Mouse (Mus musculus): ENCODE results near the gene Rapgef5. TPM values are rescaled to one million over a fixed set of nuclear protein-coding genes. Genes with fewer than 3 reads are reported as not detected.

Gene Rapgef5
- polyA plus RNA-seq, 1 experiment, result 0.04 TPM

- TF ChIP-seq CTCF (IDR thresholded peaks at IDR 0.05; ENCODE audit: control insufficient read depth, insufficient read depth, insufficient read length) (no peak), MAX (IDR thresholded peaks at IDR 0.05) (no peak), MYOG (IDR thresholded peaks at IDR 0.05; ENCODE audit: control insufficient read depth, extremely low read depth, insufficient read length) (no peak), USF1 (IDR thresholded peaks at IDR 0.05; ENCODE audit: low read depth) (no peak), MYOD1 (IDR thresholded peaks at IDR 0.05; ENCODE audit: control insufficient read depth, insufficient read length, low read depth) (no peak), CEBPB (IDR thresholded peaks at IDR 0.05; ENCODE audit: low read depth) (no peak), FOSL1 (IDR thresholded peaks at IDR 0.05; ENCODE audit: insufficient read depth, low read length, poor library complexity, severe bottlenecking) (no peak)
- H3K36me3 ChIP-seq (ENCODE audit: control insufficient read depth, insufficient read depth), result no peaks in the 10 kb centered on the region
- no peak overlapping the region for H3K4me3 ChIP-seq (ENCODE audit: insufficient read depth, poor library complexity, severe bottlenecking)
- no peaks in the 10 kb centered on the region for H3K79me3 ChIP-seq (ENCODE audit: low read depth)
- peaks cover 9% of the 10 kb centered on the region for H3K27me3 ChIP-seq (ENCODE audit: control insufficient read depth, insufficient read depth, insufficient read length)
- no peaks in the 10 kb centered on the region for H3K79me2 ChIP-seq (ENCODE audit: control insufficient read depth, insufficient read depth)
- no peak overlapping the region for H3ac ChIP-seq (ENCODE audit: control insufficient read depth, insufficient read length, low read depth)
Measured at GRCm38 (mm10) chr12:117692775-117693174, 176.5 kb downstream of the Rapgef5 start.

DNA sequence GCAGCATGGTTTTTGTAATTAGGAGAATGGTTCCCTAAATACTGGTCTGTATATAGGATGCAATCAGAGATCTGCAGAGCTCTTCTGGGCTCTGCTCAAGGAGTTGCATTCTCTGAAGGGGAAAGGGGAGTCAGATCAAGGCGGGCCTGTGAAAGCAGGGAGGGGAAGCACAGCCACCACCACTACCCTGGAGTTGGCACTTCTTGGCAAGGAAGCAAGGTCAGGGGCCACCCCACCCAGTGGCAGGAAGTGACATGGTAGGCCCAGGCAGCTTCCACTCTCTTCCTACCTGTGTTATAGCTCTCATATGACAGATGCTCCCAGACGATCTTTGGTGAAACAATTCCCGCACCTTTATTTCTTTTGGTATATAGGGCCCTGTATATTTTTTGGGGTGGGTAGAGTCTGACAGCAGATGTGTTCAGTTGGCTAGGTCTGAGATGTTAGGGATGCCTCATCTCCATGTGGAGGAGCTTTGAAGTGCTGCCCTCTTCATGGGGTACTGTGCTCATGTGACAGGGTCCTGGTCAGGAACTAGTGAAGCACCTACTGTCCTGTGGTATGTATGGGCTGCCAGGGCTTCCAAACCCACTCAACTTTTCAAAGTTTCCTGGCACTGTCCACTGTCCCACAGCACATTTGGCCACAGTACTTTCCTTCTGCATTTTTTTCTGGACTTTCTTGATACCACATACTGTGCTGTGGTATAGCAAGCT is 183.8 kb downstream of the Rapgef5 start:
- Histone ChIP-seq H3K36me3 (ENCODE audit: control insufficient read depth, insufficient read depth) (no peaks in the 10 kb centered on the region), H3K79me3 (ENCODE audit: low read depth) (no peaks in the 10 kb centered on the region), H3ac (ENCODE audit: control insufficient read depth, insufficient read length, low read depth) (no peak overlapping the region), H3K79me2 (ENCODE audit: control insufficient read depth, insufficient read depth) (no peaks in the 10 kb centered on the region), H3K4me3 (ENCODE audit: insufficient read depth, poor library complexity, severe bottlenecking) (no peak overlapping the region), H3K27me3 (ENCODE audit: control insufficient read depth, insufficient read depth, insufficient read length) (no peaks in the 10 kb centered on the region)
- TF ChIP-seq MYOG (IDR thresholded peaks at IDR 0.05; ENCODE audit: control insufficient read depth, extremely low read depth, insufficient read length), result no peak
- no peak for TF ChIP-seq CEBPB (IDR thresholded peaks at IDR 0.05; ENCODE audit: low read depth)
- TF ChIP-seq USF1 (IDR thresholded peaks at IDR 0.05; ENCODE audit: low read depth), result no peak
- TF ChIP-seq MAX (IDR thresholded peaks at IDR 0.05), result no peak
- no peak for TF ChIP-seq FOSL1 (IDR thresholded peaks at IDR 0.05; ENCODE audit: insufficient read depth, low read length, poor library complexity, severe bottlenecking)
- no peak for TF ChIP-seq CTCF (IDR thresholded peaks at IDR 0.05; ENCODE audit: control insufficient read depth, insufficient read depth, insufficient read length)
- no peak for TF ChIP-seq MYOD1 (IDR thresholded peaks at IDR 0.05; ENCODE audit: control insufficient read depth, insufficient read length, low read depth)

GRCm38 (mm10) chr12:117700927-117701326 is 184.6 kb downstream of the Rapgef5 start:
- Histone ChIP-seq H3K36me3 (ENCODE audit: control insufficient read depth, insufficient read depth) (no peaks in the 10 kb centered on the region), H3ac (ENCODE audit: control insufficient read depth, insufficient read length, low read depth) (no peak overlapping the region), H3K79me3 (ENCODE audit: low read depth) (no peaks in the 10 kb centered on the region), H3K4me3 (ENCODE audit: insufficient read depth, poor library complexity, severe bottlenecking) (no peak overlapping the region), H3K27me3 (ENCODE audit: control insufficient read depth, insufficient read depth, insufficient read length) (no peaks in the 10 kb centered on the region), H3K79me2 (ENCODE audit: control insufficient read depth, insufficient read depth) (no peaks in the 10 kb centered on the region)
- TF ChIP-seq FOSL1 (IDR thresholded peaks at IDR 0.05; ENCODE audit: insufficient read depth, low read length, poor library complexity, severe bottlenecking) (no peak), USF1 (IDR thresholded peaks at IDR 0.05; ENCODE audit: low read depth) (no peak), MYOG (IDR thresholded peaks at IDR 0.05; ENCODE audit: control insufficient read depth, extremely low read depth, insufficient read length) (no peak), MYOD1 (IDR thresholded peaks at IDR 0.05; ENCODE audit: control insufficient read depth, insufficient read length, low read depth) (no peak), MAX (IDR thresholded peaks at IDR 0.05) (no peak), CTCF (IDR thresholded peaks at IDR 0.05; ENCODE audit: control insufficient read depth, insufficient read depth, insufficient read length) (no peak), CEBPB (IDR thresholded peaks at IDR 0.05; ENCODE audit: low read depth) (no peak)

DNA sequence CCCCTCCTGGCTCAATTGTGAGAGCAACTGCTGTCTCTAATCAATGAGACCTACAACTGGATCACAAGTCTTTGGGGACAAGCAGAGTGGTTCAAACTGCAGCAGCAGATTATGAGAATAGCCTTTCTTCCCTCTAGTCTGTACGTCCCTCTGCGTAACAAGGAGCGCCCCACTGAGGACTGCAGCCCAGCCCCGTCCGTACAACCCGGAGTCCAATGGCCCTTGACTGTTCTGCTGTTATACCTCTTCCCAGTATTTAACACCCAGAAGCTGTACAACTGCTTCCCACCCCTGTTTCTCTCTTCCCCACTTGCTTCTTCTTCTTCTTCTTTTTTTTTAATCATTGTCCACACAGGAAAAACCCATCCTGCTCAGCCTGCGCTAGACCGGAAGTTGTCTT is 186.0 kb downstream of the Rapgef5 start:
- no peak for TF ChIP-seq USF1 (IDR thresholded peaks at IDR 0.05; ENCODE audit: low read depth)
- TF ChIP-seq CTCF (IDR thresholded peaks at IDR 0.05; ENCODE audit: control insufficient read depth, insufficient read depth, insufficient read length), result no peak
- no peak for TF ChIP-seq MAX (IDR thresholded peaks at IDR 0.05)
- no peak for TF ChIP-seq MYOG (IDR thresholded peaks at IDR 0.05; ENCODE audit: control insufficient read depth, extremely low read depth, insufficient read length)
- TF ChIP-seq CEBPB (IDR thresholded peaks at IDR 0.05; ENCODE audit: low read depth), result no peak
- no peak for TF ChIP-seq MYOD1 (IDR thresholded peaks at IDR 0.05; ENCODE audit: control insufficient read depth, insufficient read length, low read depth)
- no peak for TF ChIP-seq FOSL1 (IDR thresholded peaks at IDR 0.05; ENCODE audit: insufficient read depth, low read length, poor library complexity, severe bottlenecking)
- H3K36me3 ChIP-seq (ENCODE audit: control insufficient read depth, insufficient read depth), result no peaks in the 10 kb centered on the region
- H3ac ChIP-seq (ENCODE audit: control insufficient read depth, insufficient read length, low read depth), result no peak overlapping the region
- H3K27me3 ChIP-seq (ENCODE audit: control insufficient read depth, insufficient read depth, insufficient read length), result no peaks in the 10 kb centered on the region
- no peak overlapping the region for H3K4me3 ChIP-seq (ENCODE audit: insufficient read depth, poor library complexity, severe bottlenecking)
- H3K79me2 ChIP-seq (ENCODE audit: control insufficient read depth, insufficient read depth), result no peaks in the 10 kb centered on the region
- no peaks in the 10 kb centered on the region for H3K79me3 ChIP-seq (ENCODE audit: low read depth)

DNA sequence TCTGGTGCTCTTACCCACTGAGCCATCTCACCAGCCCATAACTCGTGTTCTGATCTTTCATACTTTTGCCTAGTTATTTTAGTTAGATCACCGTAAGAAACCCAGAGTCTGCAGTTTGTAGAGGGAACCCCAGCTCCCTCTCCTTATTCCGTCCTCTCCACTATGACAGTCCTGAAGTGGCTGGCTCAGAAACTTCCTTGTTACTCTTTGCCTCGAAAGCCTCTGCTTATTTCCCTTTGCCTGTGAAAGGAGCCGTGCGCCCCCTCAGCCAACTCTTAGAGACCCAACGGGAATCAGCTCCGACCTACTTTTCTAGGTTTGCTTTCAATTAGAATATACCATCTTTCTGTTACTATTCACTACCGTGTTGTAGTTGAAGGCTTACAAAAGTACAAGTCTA is 186.6 kb downstream of the Rapgef5 start:
- no peak for TF ChIP-seq MYOD1 (IDR thresholded peaks at IDR 0.05; ENCODE audit: control insufficient read depth, insufficient read length, low read depth)
- TF ChIP-seq MAX (IDR thresholded peaks at IDR 0.05), result no peak
- Histone ChIP-seq H3K27me3 (ENCODE audit: control insufficient read depth, insufficient read depth, insufficient read length) (no peaks in the 10 kb centered on the region), H3K79me3 (ENCODE audit: low read depth) (no peaks in the 10 kb centered on the region), H3K4me3 (ENCODE audit: insufficient read depth, poor library complexity, severe bottlenecking) (no peak overlapping the region), H3ac (ENCODE audit: control insufficient read depth, insufficient read length, low read depth) (no peak overlapping the region), H3K79me2 (ENCODE audit: control insufficient read depth, insufficient read depth) (no peaks in the 10 kb centered on the region), H3K36me3 (ENCODE audit: control insufficient read depth, insufficient read depth) (no peaks in the 10 kb centered on the region)

- Histone ChIP-seq H3K79me3 (ENCODE audit: low read depth) (no peaks in the 10 kb centered on the region), H3K27me3 (ENCODE audit: control insufficient read depth, insufficient read depth, insufficient read length) (no peaks in the 10 kb centered on the region), H3K4me3 (ENCODE audit: insufficient read depth, poor library complexity, severe bottlenecking) (no peak overlapping the region), H3ac (ENCODE audit: control insufficient read depth, insufficient read length, low read depth) (no peak overlapping the region), H3K36me3 (ENCODE audit: control insufficient read depth, insufficient read depth) (no peaks in the 10 kb centered on the region), H3K79me2 (ENCODE audit: control insufficient read depth, insufficient read depth) (no peaks in the 10 kb centered on the region)
- no peak for TF ChIP-seq CEBPB (IDR thresholded peaks at IDR 0.05; ENCODE audit: low read depth)
- TF ChIP-seq FOSL1 (IDR thresholded peaks at IDR 0.05; ENCODE audit: insufficient read depth, low read length, poor library complexity, severe bottlenecking), result no peak
- TF ChIP-seq MAX (IDR thresholded peaks at IDR 0.05), result no peak
- no peak for TF ChIP-seq CTCF (IDR thresholded peaks at IDR 0.05; ENCODE audit: control insufficient read depth, insufficient read depth, insufficient read length)
- TF ChIP-seq MYOD1 (IDR thresholded peaks at IDR 0.05; ENCODE audit: control insufficient read depth, insufficient read length, low read depth), result no peak
- TF ChIP-seq USF1 (IDR thresholded peaks at IDR 0.05; ENCODE audit: low read depth), result no peak
- no peak for TF ChIP-seq MYOG (IDR thresholded peaks at IDR 0.05; ENCODE audit: control insufficient read depth, extremely low read depth, insufficient read length)
Measured at GRCm38 (mm10) chr12:117703413-117703812, 187.1 kb downstream of the Rapgef5 start.
